Mouse (Mus musculus) adrenal gland, adult 2 months (tissue): ENCODE measurements at regions not wholly inside any gene's neighbourhood (a gene's known extent, or its start where the extent isn't known, plus 50 kb on each side); places are given as distances from the start of the nearest gene placed in this dataset.

Source experiments
- DNase-seq: peaks from one replicate; pipeline ENCODE4 v3.0.0; 2021

- DNase-seq: peak; percentile 66
Observed at GRCm38 (mm10) chr11:71672171-71673050, 77.3 kb upstream of the Wscd1 start.

GRCm38 (mm10) chr11:71674319-71674718 lies 75.4 kb upstream of the Wscd1 start:
- peak; percentile 57 for DNase-seq

- DNase-seq: no peak
Observed at GRCm38 (mm10) chr11:71675714-71676313, 73.9 kb upstream of the Wscd1 start.

GRCm38 (mm10) chr11:71697017-71697416 lies 52.7 kb upstream of the Wscd1 start:
- no peak for DNase-seq

GRCm38 (mm10) chr11:71698836-71699235 lies 50.9 kb upstream of the Wscd1 start:
- DNase-seq: no peak
